Mouse (Mus musculus) subcutaneous adipose tissue, adult 2 months (tissue): Measurements from ENCODE around the gene Armc12. TPM values are rescaled to one million over a fixed set of nuclear protein-coding genes. Genes with fewer than 3 reads are reported as not detected.

Source experiments
- polyA plus RNA-seq: library from polyadenylated mRNA; depleted of rRNA; stranded (reverse); fragments of >200 nt; gene quantifications from 2 replicates; pipeline ENCODE4 v1.2.3, GENCODE M21; 2012; ENCODE audit warnings: low replicate concordance; rRNA removed

Armc12 gene
- polyA plus RNA-seq, result not detected in 2 replicates

DNA sequence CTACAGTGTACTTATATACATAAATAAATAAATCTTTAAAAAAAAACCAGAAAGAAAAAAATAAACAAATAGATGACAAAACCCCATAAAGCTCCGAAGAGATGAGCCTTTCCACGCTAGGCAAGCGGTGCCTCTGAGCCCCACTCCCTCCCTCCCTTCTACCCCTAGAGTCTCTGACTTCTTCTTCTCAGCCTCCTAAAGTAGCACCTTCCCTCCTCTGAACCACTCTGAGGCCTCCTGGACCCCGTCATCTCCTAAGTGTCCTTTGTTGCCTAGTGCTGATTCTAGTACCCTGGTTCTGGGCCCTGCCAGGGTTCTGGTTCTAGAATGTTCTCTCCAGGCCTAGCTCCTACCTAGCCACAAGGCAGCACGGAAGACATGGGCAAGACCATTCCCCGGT, at the start of gene Armc12:
Gene Armc12, plus strand, starts transcription at position 301 of the 400 bp plus-strand sequence.

DNA sequence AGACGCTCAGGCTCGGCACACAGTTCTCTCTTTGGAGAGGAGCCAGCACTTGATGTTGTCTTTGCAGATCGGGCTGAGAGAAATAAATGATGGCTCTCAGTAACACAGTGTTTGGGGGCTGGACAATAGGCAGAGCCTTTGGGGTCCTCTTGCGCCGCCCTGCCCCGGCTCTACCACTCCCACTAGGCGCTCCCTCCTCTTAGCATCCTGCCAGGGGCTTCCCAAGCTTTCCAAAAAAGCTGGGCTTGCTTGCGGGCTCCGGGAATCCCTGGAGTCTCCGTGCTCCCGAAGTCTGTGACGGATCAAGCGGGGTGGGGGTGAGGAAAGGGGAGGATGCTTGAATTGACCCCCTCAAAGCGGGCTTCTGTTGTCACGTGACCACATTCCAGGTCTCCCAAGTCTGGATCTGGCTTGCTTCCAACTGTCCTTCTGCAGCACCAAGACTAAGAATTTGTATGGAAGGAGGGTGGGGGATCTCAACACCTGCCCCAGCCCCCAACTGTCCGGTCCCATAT, 13.1 kb upstream of the Armc12 start, which contains the start of gene Fkbp5:
Gene Fkbp5, minus strand, starts transcription at position 87 of the 515 bp plus-strand sequence.

DNA sequence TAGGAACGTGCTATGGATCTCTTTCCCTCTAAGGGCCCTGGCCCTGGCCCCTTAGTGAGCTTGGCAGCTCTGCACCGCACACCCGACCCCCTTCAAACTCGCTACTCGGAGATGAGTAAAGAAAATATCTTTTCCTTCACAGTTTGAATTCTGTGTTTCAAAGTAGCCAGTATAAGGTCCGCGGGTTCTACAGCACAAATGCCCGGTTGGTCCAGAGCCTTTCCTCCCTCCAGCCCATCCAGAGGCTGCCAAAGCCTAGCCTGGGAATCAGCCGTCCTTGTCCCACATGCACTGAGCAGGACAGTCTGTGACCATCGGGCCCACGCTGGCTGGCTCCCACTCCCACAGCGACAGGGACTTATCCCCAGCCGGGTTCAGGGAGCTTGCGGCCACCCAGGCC, 18.5 kb downstream of the Armc12 start, which contains the start of gene Clpsl2:
Gene Clpsl2, plus strand, starts transcription at position 301 of the 400 bp plus-strand sequence.

DNA sequence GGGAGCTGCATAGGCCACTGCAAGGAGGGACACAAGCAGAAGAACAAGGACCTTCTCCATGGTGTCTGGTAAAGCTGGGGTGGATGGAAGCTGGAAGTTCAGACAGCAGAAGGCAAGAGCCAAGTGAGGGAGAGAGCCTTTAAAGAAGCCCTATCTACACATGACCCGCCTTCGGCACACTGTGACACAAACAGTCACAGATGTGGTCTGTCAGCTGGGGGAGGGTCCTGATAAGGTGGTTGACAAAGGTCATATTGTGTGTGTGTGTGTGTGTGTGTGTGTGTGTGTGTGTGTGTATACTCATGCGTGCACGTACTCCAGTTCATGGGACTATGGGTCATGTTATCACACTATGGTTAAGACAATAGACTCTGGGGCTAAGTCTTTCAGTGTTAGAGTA, 30.0 kb downstream of the Armc12 start, which contains the start of gene Clps:
Gene Clps, minus strand, starts transcription at position 169 of the 400 bp plus-strand sequence.

DNA sequence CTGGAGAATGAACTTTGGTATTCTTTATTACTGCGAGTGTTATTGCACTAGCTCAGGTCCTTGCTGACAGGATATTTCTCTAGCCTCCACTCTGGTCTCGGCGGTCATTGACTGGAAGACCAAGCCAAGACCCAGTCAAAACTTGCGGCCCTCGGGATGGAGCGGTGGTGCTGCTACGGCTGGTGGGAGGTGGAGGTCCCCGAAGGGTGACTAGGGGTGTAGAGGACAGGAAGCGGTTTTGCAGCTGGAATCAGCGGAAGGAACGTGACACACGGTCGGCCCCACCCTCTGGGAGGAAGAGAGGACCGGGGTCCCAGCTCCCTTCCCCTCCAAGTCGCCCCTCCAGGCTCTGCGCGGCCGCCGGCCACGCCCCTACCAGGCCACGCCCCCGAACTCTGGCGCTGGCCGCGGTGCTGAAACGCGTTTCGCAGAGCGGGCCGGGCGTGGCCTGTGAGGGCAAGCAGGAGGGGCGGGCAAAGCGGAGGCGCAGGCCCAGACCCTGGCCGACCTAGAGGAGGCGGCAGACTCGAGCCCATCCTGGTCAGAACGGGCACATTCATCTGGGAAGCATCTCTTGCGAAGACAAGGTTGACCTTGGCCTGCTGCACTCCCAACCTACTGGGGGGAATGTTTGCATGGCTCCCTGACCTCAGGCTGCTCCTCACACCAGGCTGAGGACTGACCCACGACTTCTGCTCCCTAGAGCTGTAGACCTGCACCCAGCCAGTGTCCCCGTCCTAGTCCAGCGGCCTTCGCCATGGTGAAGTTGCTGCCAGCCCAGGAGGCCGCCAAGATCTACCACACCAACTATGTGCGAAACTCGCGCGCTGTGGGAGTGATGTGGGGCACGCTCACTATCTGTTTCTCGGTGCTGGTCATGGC, 44.9 kb downstream of the Armc12 start, which contains the start of gene Lhfpl5:
Gene Lhfpl5, plus strand, starts transcription at position 398 of the 882 bp plus-strand sequence.

Other genes with a start within 250 kb of the Armc12 start
- gene Fance, start 217.3 kb upstream of the Armc12 start, polyA plus RNA-seq, result 10.3 and 22.8 TPM in 2 replicates
- 1,149 and 3,794 TPM in 2 replicates for gene Rpl10a, start 202.3 kb upstream of the Armc12 start, polyA plus RNA-seq
- gene Tead3, start 180.0 kb upstream of the Armc12 start, polyA plus RNA-seq, result 8.7 and 47.1 TPM in 2 replicates
- gene Tulp1, start 165.6 kb upstream of the Armc12 start, polyA plus RNA-seq, result 1.4 and 4.7 TPM in 2 replicates
- 8.1 and 15.4 TPM in 2 replicates for gene Fkbp5, start 13.3 kb upstream of the Armc12 start, polyA plus RNA-seq
- 0.30 and 1.6 TPM in 2 replicates for gene Clpsl2, start 18.6 kb downstream of the Armc12 start, polyA plus RNA-seq
- gene Clps, start 30.0 kb downstream of the Armc12 start, polyA plus RNA-seq, result 0.79 and 0.90 TPM in 2 replicates
- not detected in 2 replicates for gene Lhfpl5, start 44.8 kb downstream of the Armc12 start, polyA plus RNA-seq
- gene Srpk1, start 91.9 kb downstream of the Armc12 start, polyA plus RNA-seq, result 23.1 and 39.4 TPM in 2 replicates
- gene Slc26a8, start 159.4 kb downstream of the Armc12 start, polyA plus RNA-seq, result 1.3 and 2.5 TPM in 2 replicates
- 86.8 and 107 TPM in 2 replicates for gene Mapk14, start 160.5 kb downstream of the Armc12 start, polyA plus RNA-seq
- 0.62 and 1.0 TPM in 2 replicates for gene AC170998.1, start 195.3 kb downstream of the Armc12 start, polyA plus RNA-seq
- gene Mapk13, start 238.5 kb downstream of the Armc12 start, polyA plus RNA-seq, result 0.69 and 17.8 TPM in 2 replicates